Mouse (Mus musculus): ENCODE data around the gene Psma6. TPM values are rescaled to one million over a fixed set of nuclear protein-coding genes. Genes with fewer than 3 reads are reported as not detected.

Gene Psma6
- polyA plus RNA-seq, 1 experiment from 2014 or later: 433 TPM

GRCm38 (mm10) chr12:55466088-55466701 lies 82.2 kb downstream of the Psma6 start:
- H3K9ac ChIP-seq (ENCODE audit: low read length): no peak overlapping the region
- H3K4me1 ChIP-seq (replicated peaks; ENCODE audit: control insufficient read depth, insufficient read depth, low read length): peaks cover 36% of the 10 kb centered on the region
- no peak overlapping the region for H3K27ac ChIP-seq (ENCODE audit: low read depth)
- DNase-seq (ENCODE audit: low spot score) (no peak), ATAC-seq (replicated peaks; ENCODE audit: low FRiP score, low TSS enrichment, low read depth) (no peak)
- no peaks in the 10 kb centered on the region for H3K9me3 ChIP-seq (ENCODE audit: control insufficient read depth, low read length)
- H3K36me3 ChIP-seq (ENCODE audit: control insufficient read depth, insufficient read depth, low read length): no peaks in the 10 kb centered on the region
- no peak overlapping the region for H3K4me3 ChIP-seq (ENCODE audit: low read depth, low read length)
- H3K27me3 ChIP-seq (replicated peaks; ENCODE audit: control insufficient read depth, insufficient read depth, low read length): no peaks in the 10 kb centered on the region
- WGBS: 73% methylated on average over 7 of the region's 7 CpGs
- H3K4me2 ChIP-seq (ENCODE audit: low read length): no peak overlapping the region

GRCm38 (mm10) chr12:55466816-55467215 lies 82.8 kb downstream of the Psma6 start:
- H3K36me3 ChIP-seq (ENCODE audit: control insufficient read depth, insufficient read depth, low read length): no peaks in the 10 kb centered on the region
- DNase-seq (ENCODE audit: low spot score) (no peak), ATAC-seq (replicated peaks; ENCODE audit: low FRiP score, low TSS enrichment, low read depth) (no peak)
- no peak overlapping the region for H3K4me3 ChIP-seq (ENCODE audit: low read depth, low read length)
- no peak overlapping the region for H3K4me2 ChIP-seq (ENCODE audit: low read length)
- H3K27ac ChIP-seq (ENCODE audit: low read depth): no peak overlapping the region
- no peaks in the 10 kb centered on the region for H3K27me3 ChIP-seq (replicated peaks; ENCODE audit: control insufficient read depth, insufficient read depth, low read length)
- WGBS: 71% methylated on average over 5 of the region's 5 CpGs
- no peak overlapping the region for H3K9ac ChIP-seq (ENCODE audit: low read length)
- no peaks in the 10 kb centered on the region for H3K9me3 ChIP-seq (ENCODE audit: control insufficient read depth, low read length)
- H3K4me1 ChIP-seq (replicated peaks; ENCODE audit: control insufficient read depth, insufficient read depth, low read length): peaks cover 30% of the 10 kb centered on the region

DNA sequence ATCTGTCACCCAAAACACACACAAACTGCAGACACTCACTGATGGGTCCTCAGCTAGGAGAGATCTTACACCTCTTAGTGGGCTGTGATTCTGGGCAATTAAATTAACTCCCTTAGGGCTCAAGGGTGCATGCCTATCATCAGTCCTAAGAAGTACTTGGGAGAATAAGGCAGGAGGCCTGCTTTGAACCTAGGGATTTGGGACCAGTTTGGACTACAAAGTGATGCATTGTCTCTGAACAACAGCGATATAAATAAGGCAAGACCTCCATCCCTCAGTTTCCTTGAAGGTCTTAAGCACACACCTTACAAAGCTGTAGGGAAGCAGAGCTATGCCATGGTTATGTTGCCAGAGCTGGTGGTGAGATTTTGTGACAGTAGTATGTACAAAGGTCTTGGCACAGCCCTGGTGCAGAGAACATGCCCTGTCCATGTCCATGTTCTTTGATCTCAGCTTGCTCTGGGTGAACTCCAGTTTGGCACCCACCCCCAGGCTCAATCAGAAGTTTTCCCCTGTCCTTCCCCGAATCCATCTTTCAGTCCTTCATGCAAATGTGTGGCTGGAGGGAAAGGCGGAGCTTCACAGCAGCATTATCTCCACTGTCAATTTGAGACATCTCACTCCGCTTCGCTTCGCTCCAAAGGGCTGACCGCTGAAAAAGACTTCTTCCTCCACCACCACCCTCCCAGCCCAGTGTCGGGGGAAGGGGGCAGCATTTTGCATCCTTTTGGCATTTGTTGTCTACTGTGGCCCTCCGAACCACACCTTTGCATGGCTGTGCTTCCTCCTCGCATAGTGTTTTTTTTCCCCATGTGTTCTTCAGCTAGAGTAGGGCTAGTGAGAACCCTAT lies 83.5 kb downstream of the Psma6 start:
- no peak for DNase-seq (ENCODE audit: low spot score)
- H3K9ac ChIP-seq (ENCODE audit: low read length): no peak overlapping the region
- peaks cover 25% of the 10 kb centered on the region for H3K4me1 ChIP-seq (replicated peaks; ENCODE audit: control insufficient read depth, insufficient read depth, low read length)
- no peaks in the 10 kb centered on the region for H3K36me3 ChIP-seq (ENCODE audit: control insufficient read depth, insufficient read depth, low read length)
- 62% methylated on average over 10 of the region's 10 CpGs for WGBS
- H3K4me2 ChIP-seq (ENCODE audit: low read length): no peak overlapping the region
- no peak overlapping the region for H3K27ac ChIP-seq (ENCODE audit: low read depth)
- H3K9me3 ChIP-seq (ENCODE audit: control insufficient read depth, low read length): no peaks in the 10 kb centered on the region
- H3K27me3 ChIP-seq (replicated peaks; ENCODE audit: control insufficient read depth, insufficient read depth, low read length): no peaks in the 10 kb centered on the region
- ATAC-seq (replicated peaks; ENCODE audit: low FRiP score, low TSS enrichment, low read depth): no peak
- no peak overlapping the region for H3K4me3 ChIP-seq (ENCODE audit: low read depth, low read length)

Other genes with a start within 250 kb of the Psma6 start
- gene Srp54b, start 229.1 kb upstream of the Psma6 start, polyA plus RNA-seq (2014; fragmentation: Nextera tagmentation; extraction: Ambion mirVana): 51.8 and 58.2 TPM in 2 replicates
- gene 1700047I17Rik2, start 184.6 kb upstream of the Psma6 start, polyA plus RNA-seq (2014; fragmentation: Nextera tagmentation; extraction: Ambion mirVana): 0.77 TPM in 1 of 2 replicates, not detected in the other
- gene Srp54c, start 154.1 kb upstream of the Psma6 start, polyA plus RNA-seq (2014; fragmentation: Nextera tagmentation; extraction: Ambion mirVana): 68.2 and 68.3 TPM in 2 replicates
- gene 1110008L16Rik, start 84.6 kb upstream of the Psma6 start, polyA plus RNA-seq (2014; fragmentation: Nextera tagmentation; extraction: Ambion mirVana): 23.0 and 25.9 TPM in 2 replicates
- gene Ppp2r3c, start 81.2 kb upstream of the Psma6 start, polyA plus RNA-seq (2014; fragmentation: Nextera tagmentation; extraction: Ambion mirVana): 15.6 and 16.2 TPM in 2 replicates
- gene Nfkbia, start 108.4 kb downstream of the Psma6 start, polyA plus RNA-seq (2014; fragmentation: Nextera tagmentation; extraction: Ambion mirVana): 75.3 and 80.3 TPM in 2 replicates
- not detected in 2 replicates for gene Aldoart2, start 181.0 kb downstream of the Psma6 start, polyA plus RNA-seq (2014; fragmentation: Nextera tagmentation; extraction: Ambion mirVana)
- gene Insm2, start 215.2 kb downstream of the Psma6 start, polyA plus RNA-seq (2014; fragmentation: Nextera tagmentation; extraction: Ambion mirVana): 0.12 and 0.34 TPM in 2 replicates

All from intestine, embryonic 14.5 days (tissue).